Mouse (Mus musculus): ENCODE measurements around the gene Ryk. TPM values are rescaled to one million over a fixed set of nuclear protein-coding genes. Genes with fewer than 3 reads are reported as not detected.

The Ryk gene
- polyA plus RNA-seq, 1 experiment = 42.7 TPM

DNA sequence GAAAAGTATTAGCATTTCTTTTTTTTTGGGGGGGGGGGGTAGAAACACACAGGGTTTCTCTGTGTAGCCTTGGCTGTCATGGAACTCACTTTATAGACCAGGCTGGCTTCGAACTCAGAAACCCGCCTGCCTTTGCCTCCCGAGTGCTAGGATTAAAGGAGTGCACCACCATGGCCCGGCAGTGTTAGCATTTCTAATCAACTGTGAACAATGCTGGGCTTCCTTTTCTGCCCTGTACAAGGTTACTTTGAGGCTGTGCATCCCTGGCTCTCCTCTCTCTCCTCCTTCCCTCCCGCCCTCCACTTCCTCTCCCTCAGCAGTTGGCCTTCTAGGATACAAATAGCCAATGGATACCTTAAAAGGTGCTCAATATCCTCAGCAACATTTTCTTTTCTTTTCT is 114.0 kb downstream of the Ryk start:
- H3K4me1 ChIP-seq (ENCODE audit: control insufficient read depth, insufficient read depth, low read length) = no peaks in the 10 kb centered on the region
- H3K4me3 ChIP-seq (ENCODE audit: insufficient read depth, low read depth, low read length) = no peak overlapping the region
- WGBS = 77% methylated on average over 5 of the region's 5 CpGs
- H3K27me3 ChIP-seq (replicated peaks; ENCODE audit: control insufficient read depth, insufficient read depth, low read length) = no peaks in the 10 kb centered on the region
- TF ChIP-seq CTCF (conservative IDR thresholded peaks at IDR 0.05; ENCODE audit: insufficient read depth, insufficient read length, low read depth, low read length) (no peak), POLR2A (IDR thresholded peaks at IDR 0.05; ENCODE audit: low read depth, low read length) (no peak)
- no peak overlapping the region for H3K27ac ChIP-seq (ENCODE audit: insufficient read depth, low read depth, low read length)
- no peak for DNase-seq
- H3K36me3 ChIP-seq (ENCODE audit: control insufficient read depth, insufficient read depth, low read length) = no peaks in the 10 kb centered on the region

DNA sequence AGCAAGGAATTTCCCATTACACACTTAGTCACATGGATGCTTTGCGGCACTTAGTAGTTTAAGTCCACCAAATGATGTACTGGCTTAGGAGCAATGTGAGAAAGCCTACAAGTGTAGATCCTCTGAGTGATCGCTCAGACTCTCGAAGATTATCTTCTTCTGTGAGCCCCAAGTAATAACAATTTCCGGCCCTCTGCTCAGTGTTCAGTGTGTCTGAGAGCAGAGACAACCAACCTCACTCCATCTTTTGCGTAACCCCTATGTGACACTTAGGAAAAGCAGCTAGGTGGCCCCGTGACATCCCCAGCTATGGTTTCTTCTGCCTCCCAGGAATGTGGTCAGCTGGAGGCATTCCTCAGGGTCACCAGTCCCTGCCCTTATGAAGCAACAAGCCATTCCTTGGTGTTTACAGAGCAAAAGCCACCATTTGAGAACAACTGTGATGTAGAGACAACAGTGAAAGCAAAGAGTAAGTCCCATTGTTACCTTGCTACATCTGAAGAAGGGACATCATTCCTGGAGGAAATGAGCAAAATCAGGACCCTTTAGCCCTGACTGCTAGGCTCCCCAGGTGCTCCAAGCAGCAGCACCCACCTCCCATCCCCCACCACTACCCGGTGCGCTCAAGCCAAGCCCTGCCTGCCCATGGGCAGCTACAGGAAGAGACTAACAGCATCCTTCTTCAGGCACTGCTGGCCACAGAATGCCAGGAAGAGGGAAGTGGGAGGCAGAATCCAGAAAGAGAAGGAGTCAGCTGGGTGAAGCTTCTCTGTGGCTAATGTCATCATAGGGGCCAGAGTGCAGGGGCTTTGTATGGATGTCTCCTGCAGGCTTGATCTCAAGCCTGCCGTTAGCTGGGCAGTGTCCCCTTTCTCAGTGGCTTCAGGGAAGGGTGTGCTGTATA is 116.6 kb downstream of the Ryk start:
- TF ChIP-seq POLR2A (IDR thresholded peaks at IDR 0.05; ENCODE audit: low read depth, low read length) = no peak
- TF ChIP-seq CTCF (conservative IDR thresholded peaks at IDR 0.05; ENCODE audit: insufficient read depth, insufficient read length, low read depth, low read length) = no peak
- H3K4me3 ChIP-seq (ENCODE audit: insufficient read depth, low read depth, low read length) = no peak overlapping the region
- DNase-seq = peak; percentile 10
- H3K36me3 ChIP-seq (ENCODE audit: control insufficient read depth, insufficient read depth, low read length) = no peaks in the 10 kb centered on the region
- no peaks in the 10 kb centered on the region for H3K27me3 ChIP-seq (replicated peaks; ENCODE audit: control insufficient read depth, insufficient read depth, low read length)
- H3K4me1 ChIP-seq (ENCODE audit: control insufficient read depth, insufficient read depth, low read length) = no peaks in the 10 kb centered on the region
- 69% methylated on average over 9 of the region's 9 CpGs for WGBS
- no peak overlapping the region for H3K27ac ChIP-seq (ENCODE audit: insufficient read depth, low read depth, low read length)

DNA sequence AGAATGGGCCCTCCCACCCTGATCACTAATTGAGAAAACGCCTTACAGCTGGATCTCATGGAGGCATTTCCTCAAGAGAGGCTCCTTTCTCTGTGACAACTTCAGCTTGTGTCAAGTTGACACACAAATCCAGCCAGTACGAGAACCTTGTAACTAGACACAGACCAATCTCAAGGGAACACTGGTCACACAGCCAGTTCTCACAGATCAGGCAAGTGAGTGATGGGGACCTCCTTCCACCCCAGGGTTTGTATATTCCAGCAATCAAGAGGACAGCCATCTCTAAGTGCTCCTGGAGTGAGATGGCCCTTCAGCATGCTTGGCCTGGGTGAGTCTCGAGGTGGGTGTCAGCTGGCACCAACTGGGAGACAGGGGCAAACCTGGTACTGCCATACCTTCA is 121.1 kb downstream of the Ryk start:
- no peak for TF ChIP-seq POLR2A (IDR thresholded peaks at IDR 0.05; ENCODE audit: low read depth, low read length)
- TF ChIP-seq CTCF (conservative IDR thresholded peaks at IDR 0.05; ENCODE audit: insufficient read depth, insufficient read length, low read depth, low read length) = no peak

More for the DNA sequence above, 121.1 kb downstream of the Ryk start:
- no peak for DNase-seq
- H3K4me3 ChIP-seq (ENCODE audit: insufficient read depth, low read depth, low read length) = no peak overlapping the region
- H3K27ac ChIP-seq (ENCODE audit: insufficient read depth, low read depth, low read length) = no peak overlapping the region
- H3K27me3 ChIP-seq (replicated peaks; ENCODE audit: control insufficient read depth, insufficient read depth, low read length) = no peaks in the 10 kb centered on the region
- H3K36me3 ChIP-seq (ENCODE audit: control insufficient read depth, insufficient read depth, low read length) = no peaks in the 10 kb centered on the region
- H3K4me1 ChIP-seq (ENCODE audit: control insufficient read depth, insufficient read depth, low read length) = no peaks in the 10 kb centered on the region
- WGBS = 89% methylated on average over 3 of the region's 3 CpGs

Other genes starting within 250 kb of the Ryk start
- 136 and 225 TPM in 2 replicates for gene Anapc13, start 208.6 kb upstream of the Ryk start, polyA plus RNA-seq (2012; rRNA removed)
- gene Cep63, start 208.4 kb upstream of the Ryk start, polyA plus RNA-seq (2012; rRNA removed) = 3.7 and 6.9 TPM in 2 replicates
- 37.7 and 40.5 TPM in 2 replicates for gene Amotl2, start 118.2 kb upstream of the Ryk start, polyA plus RNA-seq (2012; rRNA removed)
- gene Slco2a1, start 153.8 kb downstream of the Ryk start, polyA plus RNA-seq (2012; rRNA removed) = 23.6 and 30.1 TPM in 2 replicates